ENCODE assay signal across 9 mouse cellular contexts in the genomic region with DNA sequence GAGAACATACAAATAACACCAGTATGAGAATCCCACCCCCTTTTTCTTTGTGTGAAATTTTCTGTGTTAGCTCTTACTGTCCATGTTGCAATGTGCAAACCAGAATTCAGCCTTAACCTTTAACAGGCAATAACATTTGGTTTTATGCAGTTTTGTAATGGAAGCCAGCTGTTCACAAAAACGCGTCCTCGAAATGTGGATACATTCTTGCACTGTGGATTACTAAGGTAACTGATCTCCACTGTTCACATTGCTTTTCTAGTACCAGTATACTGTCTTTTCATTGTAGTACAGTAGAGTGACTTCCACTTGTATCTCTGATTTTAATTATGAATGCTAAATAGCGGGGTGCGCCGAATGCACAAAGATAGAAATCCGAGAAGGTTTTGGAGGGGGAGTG.
"Had no signal": no experiment of that assay in that cellular context is flagged by ENCODE, and none has a peak within 500 bp of the region (broad histone marks: within the 10 kb centered on the region; RNA-seq: fewer than 3 reads in every experiment).

No protein-coding gene starts in this region.

- H3K36me3 ChIP-seq: midbrain, embryonic 13.5 days had no signal

- DNase-seq: kidney, adult 11 months; kidney, adult 9 months; kidney, postnatal 14 days; lung, adult 2 months; lung, postnatal 10 days; right cerebral cortex, postnatal 14 days; thymus, postnatal 36 days had no signal

- H3K9me3 ChIP-seq: midbrain, embryonic 13.5 days had no signal

- H3K4me1 ChIP-seq: midbrain, embryonic 13.5 days had no signal

- H3K27ac ChIP-seq: liver, embryonic 14.5 days; midbrain, embryonic 13.5 days had no signal

- H3K4me2 ChIP-seq: midbrain, embryonic 13.5 days had no signal

- ATAC-seq: midbrain, embryonic 13.5 days had no signal

- H3K9ac ChIP-seq: liver, embryonic 14.5 days; midbrain, embryonic 13.5 days had no signal

- H3K4me3 ChIP-seq: midbrain, embryonic 13.5 days had no signal
